Mouse (Mus musculus) olfactory bulb, adult 2 months (tissue): Measurements from ENCODE around the gene Arrb1.

Experiments used
- CTCF ChIP-seq: fragments of 200-500 bp; IDR thresholded peaks from 2 replicates; pipeline ENCODE4 v1.5.1; 2012; ENCODE audit warnings: low read depth, mild to moderate bottlenecking, low read length, moderate library complexity; ENCODE audit not compliant: insufficient read depth
- POLR2A ChIP-seq: fragments of 200-500 bp; IDR thresholded peaks from 2 replicates; pipeline ENCODE4 v1.6.1; 2012; ENCODE audit warnings: mild to moderate bottlenecking, low read depth, low read length, moderate library complexity; ENCODE audit not compliant: insufficient read depth

DNA sequence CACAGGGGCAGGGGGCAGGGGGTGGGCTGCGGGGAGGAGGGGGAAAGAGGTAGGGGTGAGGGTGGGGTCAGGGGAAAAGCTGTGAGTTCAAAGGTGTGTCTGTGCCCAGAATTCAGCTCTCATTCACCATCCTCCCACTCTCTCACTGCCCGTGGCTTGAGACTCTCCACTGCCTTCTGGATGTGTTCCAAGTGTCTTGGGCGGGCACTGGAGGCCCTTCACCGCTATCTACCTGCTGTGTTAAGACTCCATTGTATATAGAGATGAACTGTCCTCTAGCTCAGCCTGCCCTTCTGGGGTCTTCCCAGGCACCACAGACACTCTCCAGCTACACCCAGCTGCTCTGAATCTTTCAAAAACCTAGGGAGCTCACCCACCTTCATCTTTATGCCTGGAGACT lies 38.1 kb downstream of the Arrb1 start:
- TF ChIP-seq CTCF (no peak), POLR2A (no peak)
